Mouse (Mus musculus): ENCODE measurements at regions not wholly inside any gene's neighbourhood (a gene's known extent, or its start where the extent isn't known, plus 50 kb on each side); places are given as distances from the start of the nearest gene placed in this dataset.
A peak's percentile ranks its signal among the peaks of the same experiment; 100 is the strongest.

DNA sequence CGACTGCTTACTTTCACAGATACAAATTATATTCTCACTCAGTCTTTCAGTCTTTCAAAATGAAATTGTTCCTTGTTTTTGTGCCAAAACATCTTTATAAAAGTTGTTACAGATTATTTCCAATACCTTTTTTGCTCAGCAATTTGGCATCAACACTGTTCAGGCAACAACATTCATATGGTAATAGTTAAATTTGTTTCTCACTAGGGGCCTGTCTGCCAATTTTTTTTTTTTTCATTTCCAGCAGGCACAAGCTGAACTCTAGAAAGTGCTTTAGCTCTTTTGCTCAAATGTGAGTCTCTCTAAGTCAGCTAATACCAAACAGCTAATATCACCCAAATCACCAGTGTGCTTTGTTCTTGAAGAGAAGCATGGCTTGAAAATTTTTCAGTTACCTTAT lies 199.4 kb downstream of the Antxr2 start:
- Histone ChIP-seq H3K36me3 (ENCODE audit: control insufficient read depth, insufficient read depth, low read length) (no peaks in the 10 kb centered on the region), H3K4me3 (ENCODE audit: low read depth, low read length) (no peak overlapping the region), H3K27me3 (replicated peaks; ENCODE audit: control insufficient read depth, insufficient read depth, low read length) (no peaks in the 10 kb centered on the region), H3K27ac (ENCODE audit: low read depth, low read length) (no peak overlapping the region), H3K4me2 (ENCODE audit: low read length) (no peak overlapping the region), H3K9ac (ENCODE audit: low read length) (no peak overlapping the region), H3K9me3 (replicated peaks; ENCODE audit: control insufficient read depth, low read length) (no peaks in the 10 kb centered on the region), H3K4me1 (ENCODE audit: control insufficient read depth, insufficient read depth, low read length) (no peaks in the 10 kb centered on the region)
- DNase-seq (ENCODE audit: low spot score) (peak; percentile 33), ATAC-seq (no peak)
- WGBS: 61% methylated on average over 1 of the region's 1 CpGs

DNA sequence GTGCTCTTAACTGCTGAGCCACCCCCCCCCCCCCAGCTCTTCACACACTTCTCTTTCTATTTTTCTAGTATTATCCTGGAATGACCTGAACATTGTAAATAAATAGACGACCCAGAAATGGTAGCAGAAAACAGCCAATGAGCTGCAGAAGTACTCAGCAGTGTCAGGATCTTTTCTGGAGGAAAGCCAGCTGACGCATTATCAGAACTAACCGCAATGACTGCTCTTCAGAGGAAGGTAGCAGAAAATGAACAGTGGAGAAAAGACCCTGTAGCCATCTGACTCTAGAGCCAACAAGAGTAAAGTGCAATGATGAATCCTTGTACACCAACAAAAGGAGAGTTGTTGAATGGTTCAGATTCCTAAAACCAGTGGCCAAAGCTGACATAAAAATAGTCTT lies 213.4 kb downstream of the Antxr2 start:
- H3K4me3 ChIP-seq (ENCODE audit: low read depth, low read length): no peak overlapping the region
- ATAC-seq (no peak), DNase-seq (ENCODE audit: low spot score) (no peak)
- no peak overlapping the region for H3K9ac ChIP-seq (ENCODE audit: low read length)
- no peaks in the 10 kb centered on the region for H3K4me1 ChIP-seq (ENCODE audit: control insufficient read depth, insufficient read depth, low read length)
- 78% methylated on average over 3 of the region's 3 CpGs for WGBS
- H3K9me3 ChIP-seq (replicated peaks; ENCODE audit: control insufficient read depth, low read length): no peaks in the 10 kb centered on the region
- H3K36me3 ChIP-seq (ENCODE audit: control insufficient read depth, insufficient read depth, low read length): no peaks in the 10 kb centered on the region
- H3K27ac ChIP-seq (ENCODE audit: low read depth, low read length): no peak overlapping the region
- H3K27me3 ChIP-seq (replicated peaks; ENCODE audit: control insufficient read depth, insufficient read depth, low read length): no peaks in the 10 kb centered on the region
- no peak overlapping the region for H3K4me2 ChIP-seq (ENCODE audit: low read length)

DNA sequence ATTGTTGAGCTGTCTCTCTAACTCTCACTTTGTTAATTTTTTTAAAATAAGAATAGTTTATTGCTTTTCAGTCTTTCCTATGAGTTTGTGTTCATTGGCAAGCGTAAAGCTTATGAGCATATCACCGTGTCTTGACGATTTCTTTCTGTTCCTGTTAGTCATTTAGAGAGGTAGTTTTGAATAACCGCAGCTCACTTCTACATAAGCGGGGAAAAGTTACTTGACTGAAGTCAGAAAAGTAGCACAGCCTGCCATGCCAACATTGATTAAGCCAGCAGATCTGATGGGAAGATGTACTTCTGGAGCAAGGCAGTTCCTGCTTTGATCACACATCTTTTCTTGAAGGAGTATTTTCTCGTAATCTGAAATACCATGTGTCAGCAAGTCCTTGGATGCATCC lies 215.5 kb downstream of the Antxr2 start:
- ATAC-seq: no peak
- Histone ChIP-seq H3K36me3 (ENCODE audit: control insufficient read depth, insufficient read depth, low read length) (no peaks in the 10 kb centered on the region), H3K4me1 (ENCODE audit: control insufficient read depth, insufficient read depth, low read length) (no peaks in the 10 kb centered on the region), H3K27ac (ENCODE audit: low read depth, low read length) (no peak overlapping the region), H3K4me2 (ENCODE audit: low read length) (no peak overlapping the region), H3K9ac (ENCODE audit: low read length) (no peak overlapping the region), H3K9me3 (replicated peaks; ENCODE audit: control insufficient read depth, low read length) (no peaks in the 10 kb centered on the region), H3K27me3 (replicated peaks; ENCODE audit: control insufficient read depth, insufficient read depth, low read length) (no peaks in the 10 kb centered on the region), H3K4me3 (ENCODE audit: low read depth, low read length) (no peak overlapping the region)
- 87% methylated on average over 6 of the region's 6 CpGs for WGBS
- peak; percentile 16 for DNase-seq (ENCODE audit: low spot score)

- H3K36me3 ChIP-seq (ENCODE audit: control insufficient read depth, insufficient read depth, low read length): no peaks in the 10 kb centered on the region
- no peak overlapping the region for H3K27ac ChIP-seq (ENCODE audit: low read depth, low read length)
- no peak for ATAC-seq
- H3K4me2 ChIP-seq (ENCODE audit: low read length): no peak overlapping the region
- 96% methylated on average over 2 of the region's 2 CpGs for WGBS
- no peaks in the 10 kb centered on the region for H3K9me3 ChIP-seq (replicated peaks; ENCODE audit: control insufficient read depth, low read length)
- no peak overlapping the region for H3K4me3 ChIP-seq (ENCODE audit: low read depth, low read length)
- H3K27me3 ChIP-seq (replicated peaks; ENCODE audit: control insufficient read depth, insufficient read depth, low read length): no peaks in the 10 kb centered on the region
- DNase-seq (ENCODE audit: low spot score): no peak
- no peak overlapping the region for H3K9ac ChIP-seq (ENCODE audit: low read length)
- no peaks in the 10 kb centered on the region for H3K4me1 ChIP-seq (ENCODE audit: control insufficient read depth, insufficient read depth, low read length)
Observed at GRCm38 (mm10) chr5:97814700-97815099, 216.1 kb downstream of the Antxr2 start.

GRCm38 (mm10) chr5:97812611-97813350 lies 218.1 kb downstream of the Antxr2 start:
- H3K27me3 ChIP-seq (replicated peaks; ENCODE audit: control insufficient read depth, insufficient read depth, low read length): no peaks in the 10 kb centered on the region
- 96% methylated on average over 1 of the region's 1 CpGs for WGBS
- H3K27ac ChIP-seq (ENCODE audit: low read depth, low read length): no peak overlapping the region
- no peaks in the 10 kb centered on the region for H3K36me3 ChIP-seq (ENCODE audit: control insufficient read depth, insufficient read depth, low read length)
- H3K9ac ChIP-seq (ENCODE audit: low read length): no peak overlapping the region
- H3K4me3 ChIP-seq (ENCODE audit: low read depth, low read length): no peak overlapping the region
- no peaks in the 10 kb centered on the region for H3K4me1 ChIP-seq (ENCODE audit: control insufficient read depth, insufficient read depth, low read length)
- H3K4me2 ChIP-seq (ENCODE audit: low read length): no peak overlapping the region
- DNase-seq (ENCODE audit: low spot score) (no peak), ATAC-seq (no peak)
- H3K9me3 ChIP-seq (replicated peaks; ENCODE audit: control insufficient read depth, low read length): no peaks in the 10 kb centered on the region

GRCm38 (mm10) chr5:97809007-97809406 lies 221.8 kb downstream of the Antxr2 start:
- DNase-seq (ENCODE audit: low spot score) (no peak), ATAC-seq (no peak)
- Histone ChIP-seq H3K9ac (ENCODE audit: low read length) (no peak overlapping the region), H3K27me3 (replicated peaks; ENCODE audit: control insufficient read depth, insufficient read depth, low read length) (no peaks in the 10 kb centered on the region), H3K9me3 (replicated peaks; ENCODE audit: control insufficient read depth, low read length) (no peaks in the 10 kb centered on the region), H3K4me2 (ENCODE audit: low read length) (no peak overlapping the region), H3K4me3 (ENCODE audit: low read depth, low read length) (no peak overlapping the region), H3K36me3 (ENCODE audit: control insufficient read depth, insufficient read depth, low read length) (no peaks in the 10 kb centered on the region), H3K4me1 (ENCODE audit: control insufficient read depth, insufficient read depth, low read length) (no peaks in the 10 kb centered on the region), H3K27ac (ENCODE audit: low read depth, low read length) (no peak overlapping the region)
- WGBS: 62% methylated on average over 2 of the region's 2 CpGs

DNA sequence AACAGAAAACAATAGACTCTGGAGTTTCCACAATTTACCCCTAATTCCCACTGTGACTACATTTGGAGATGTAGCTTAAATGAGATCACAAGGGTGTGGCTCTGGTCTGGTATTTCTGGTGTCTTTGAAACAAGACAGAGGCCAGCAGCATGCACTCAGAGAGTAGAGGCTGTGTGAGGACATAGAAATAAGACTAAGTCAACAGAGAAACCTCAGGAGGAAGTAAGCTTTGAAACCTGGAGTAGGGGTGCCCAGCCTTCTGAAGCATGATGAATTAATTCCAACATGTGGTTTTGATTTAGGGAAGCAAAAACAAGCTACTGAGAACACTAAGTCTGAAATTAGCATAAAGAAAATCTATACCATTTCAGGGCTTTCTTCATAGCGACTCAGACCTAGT lies 223.7 kb downstream of the Antxr2 start:
- Histone ChIP-seq H3K27me3 (replicated peaks; ENCODE audit: control insufficient read depth, insufficient read depth, low read length) (no peaks in the 10 kb centered on the region), H3K9ac (ENCODE audit: low read length) (no peak overlapping the region), H3K4me3 (ENCODE audit: low read depth, low read length) (no peak overlapping the region), H3K4me1 (ENCODE audit: control insufficient read depth, insufficient read depth, low read length) (no peaks in the 10 kb centered on the region), H3K4me2 (ENCODE audit: low read length) (no peak overlapping the region), H3K27ac (ENCODE audit: low read depth, low read length) (no peak overlapping the region), H3K9me3 (replicated peaks; ENCODE audit: control insufficient read depth, low read length) (no peaks in the 10 kb centered on the region), H3K36me3 (ENCODE audit: control insufficient read depth, insufficient read depth, low read length) (no peaks in the 10 kb centered on the region)
- DNase-seq (ENCODE audit: low spot score): no peak
- WGBS: 89% methylated on average over 1 of the region's 1 CpGs
- no peak for ATAC-seq

DNA sequence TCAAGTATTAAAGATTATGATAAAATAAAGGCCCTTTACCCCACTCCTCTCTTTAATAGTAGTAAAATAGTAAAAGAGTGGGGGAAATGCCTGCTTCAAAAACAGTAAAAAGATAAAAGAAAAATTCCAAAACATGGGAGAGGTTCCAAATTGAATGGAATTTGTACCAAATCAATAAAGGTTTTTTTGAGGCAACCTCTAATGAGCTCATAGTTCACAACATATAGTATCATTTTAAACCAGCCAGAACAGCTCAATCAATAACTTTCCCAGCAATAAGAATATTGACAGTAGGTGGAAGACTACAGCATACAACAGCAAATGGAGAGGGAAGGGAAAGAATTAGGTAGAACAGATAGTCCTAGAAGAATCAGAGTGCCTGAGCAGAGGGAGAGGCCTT lies 224.1 kb downstream of the Antxr2 start:
- H3K4me1 ChIP-seq (ENCODE audit: control insufficient read depth, insufficient read depth, low read length): no peaks in the 10 kb centered on the region
- no peaks in the 10 kb centered on the region for H3K27me3 ChIP-seq (replicated peaks; ENCODE audit: control insufficient read depth, insufficient read depth, low read length)
- ATAC-seq: no peak
- no peak overlapping the region for H3K27ac ChIP-seq (ENCODE audit: low read depth, low read length)
- no peak overlapping the region for H3K4me2 ChIP-seq (ENCODE audit: low read length)
- no peak for DNase-seq (ENCODE audit: low spot score)
- H3K4me3 ChIP-seq (ENCODE audit: low read depth, low read length): no peak overlapping the region
- no peaks in the 10 kb centered on the region for H3K9me3 ChIP-seq (replicated peaks; ENCODE audit: control insufficient read depth, low read length)
- H3K9ac ChIP-seq (ENCODE audit: low read length): no peak overlapping the region
- H3K36me3 ChIP-seq (ENCODE audit: control insufficient read depth, insufficient read depth, low read length): no peaks in the 10 kb centered on the region

DNA sequence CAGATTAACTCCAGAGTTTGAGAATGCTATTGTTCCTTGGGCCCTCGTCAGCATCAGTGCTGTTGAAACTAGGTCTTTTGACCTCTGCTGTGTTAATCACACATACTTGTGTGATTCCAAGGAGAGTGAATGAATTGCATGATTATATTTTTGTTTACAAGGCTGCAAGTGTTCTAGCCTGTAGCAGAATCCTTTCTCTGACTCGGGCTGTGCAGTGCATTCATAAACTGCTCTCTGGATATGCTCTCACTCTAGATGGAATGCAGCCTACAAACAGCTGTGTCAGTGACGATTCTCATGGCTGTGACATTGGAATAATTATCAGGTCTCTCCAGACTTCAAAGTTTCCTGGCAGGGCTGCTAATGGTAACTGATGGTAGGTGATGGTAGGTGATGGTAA lies 230.8 kb downstream of the Antxr2 start:
- DNase-seq (ENCODE audit: low spot score): peak; percentile 47
- WGBS: 8% methylated on average over 3 of the region's 3 CpGs
- Histone ChIP-seq H3K4me1 (ENCODE audit: control insufficient read depth, insufficient read depth, low read length) (no peaks in the 10 kb centered on the region), H3K27me3 (replicated peaks; ENCODE audit: control insufficient read depth, insufficient read depth, low read length) (no peaks in the 10 kb centered on the region), H3K4me2 (ENCODE audit: low read length) (no peak overlapping the region), H3K9ac (ENCODE audit: low read length) (no peak overlapping the region), H3K36me3 (ENCODE audit: control insufficient read depth, insufficient read depth, low read length) (no peaks in the 10 kb centered on the region), H3K27ac (ENCODE audit: low read depth, low read length) (no peak overlapping the region), H3K9me3 (replicated peaks; ENCODE audit: control insufficient read depth, low read length) (no peaks in the 10 kb centered on the region), H3K4me3 (ENCODE audit: low read depth, low read length) (no peak overlapping the region)
- peak; percentile 55; the same call in 1 of the 2 replicates for ATAC-seq
